Mouse (Mus musculus) lung, adult 2 months (tissue): ENCODE measurements around the gene Taok3.

Source experiments
- CTCF ChIP-seq: fragments of 200-500 bp; IDR thresholded peaks from 2 replicates; pipeline ENCODE4 v1.5.1; 2011; ENCODE audit warnings: mild to moderate bottlenecking, low read length, control low read depth; ENCODE audit not compliant: insufficient read depth
- POLR2A ChIP-seq: fragments of 200-500 bp; IDR thresholded peaks from 2 replicates; pipeline ENCODE4 v1.6.1; 2011; ENCODE audit warnings: low read depth, mild to moderate bottlenecking, control low read depth, low read length, borderline replicate concordance; ENCODE audit errors: extremely low read depth

DNA sequence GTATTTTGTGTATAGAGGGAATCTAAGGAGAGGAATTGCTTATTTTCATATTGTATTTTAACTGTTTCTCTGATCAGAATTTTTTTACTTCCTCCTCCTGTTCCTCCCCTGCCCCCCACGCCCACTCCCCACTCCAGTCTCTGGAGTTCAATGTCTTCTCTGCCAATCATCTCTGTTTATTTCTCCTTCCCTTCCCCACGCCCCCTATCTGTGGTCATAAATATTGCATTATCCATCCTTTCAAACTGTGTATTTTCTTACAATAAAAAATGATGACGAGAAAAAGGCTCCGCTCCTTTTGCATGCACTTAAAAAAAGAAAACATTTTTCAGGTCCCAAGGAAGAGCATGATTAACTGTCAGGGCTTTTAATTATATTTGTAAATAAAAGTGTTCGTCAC lies 154.9 kb downstream of the Taok3 start:
- TF ChIP-seq POLR2A = no peak
- TF ChIP-seq CTCF = no peak
